Comparison of ENCODE assay signal across 10 mouse cellular contexts in genomic region chr11:61142262-61142661, GRCm38 (mm10). TPM values are rescaled to one million over a fixed set of nuclear protein-coding genes. Genes with fewer than 3 reads are reported as not detected.
DNase-seq lines count a peak whose midpoint lies in the region; ATAC-seq lines count a peak whose summit lies in the region.
"Had no signal": no experiment of that assay in that cellular context is flagged by ENCODE, and none has a peak within 500 bp of the region (broad histone marks: within the 10 kb centered on the region; RNA-seq: fewer than 3 reads in every experiment).

No protein-coding gene starts in this region.

- peaks cover 11% of the 10 kb centered on the region for H3K4me1 ChIP-seq in liver, embryonic 15.5 days (replicated peaks)

- peak; percentile 79 for DNase-seq in CD4-positive, CD25-positive, alpha-beta regulatory T cell, adult 2 months (ENCODE audit: low read depth, low spot score)
- peak; percentile 32 for DNase-seq in R1 (ENCODE audit: low read depth, low spot score)
- peak; percentile 40 to 46 for DNase-seq in spleen, adult 18-20 months
- DNase-seq in adrenal gland, adult 8-10 months: no peak
- no peak for DNase-seq in gastrocnemius, postnatal 4 days (ENCODE audit: low spot score in 2 of 2)
- DNase-seq in gastrocnemius, adult 18-20 months (ENCODE audit: low spot score): no peak
- DNase-seq: kidney, adult 2 months had no signal

- no peak for ATAC-seq in liver, embryonic 15.5 days (ENCODE audit: insufficient read depth)

- peaks cover 11% of the 10 kb centered on the region for H3K27me3 ChIP-seq in liver, embryonic 15.5 days

- H3K36me3 ChIP-seq in liver, embryonic 15.5 days (replicated peaks): no peaks in the 10 kb centered on the region
- H3K36me3 ChIP-seq: limb, embryonic 15.5 days; neural tube, embryonic 15.5 days had no signal

- no peak overlapping the region for H3K27ac ChIP-seq in liver, embryonic 15.5 days (replicated peaks)
- H3K27ac ChIP-seq: limb, embryonic 15.5 days; neural tube, embryonic 15.5 days had no signal

- H3K4me3 ChIP-seq in liver, embryonic 15.5 days (replicated peaks): peak overlapping the region; percentile 31
- H3K4me3 ChIP-seq: limb, embryonic 15.5 days; neural tube, embryonic 15.5 days had no signal

- H3K9me3 ChIP-seq in liver, embryonic 15.5 days (replicated peaks): no peaks in the 10 kb centered on the region
- H3K9me3 ChIP-seq: limb, embryonic 15.5 days; neural tube, embryonic 15.5 days had no signal

- 21% methylated on average over 3 of the region's 3 CpGs for WGBS in liver, embryonic 15.5 days (ENCODE audit: insufficient replicate concordance)

- peak overlapping the region; percentile 41 for H3K4me2 ChIP-seq in liver, embryonic 15.5 days
- H3K4me2 ChIP-seq: limb, embryonic 15.5 days; neural tube, embryonic 15.5 days had no signal

- H3K9ac ChIP-seq in liver, embryonic 15.5 days: no peak overlapping the region
- H3K9ac ChIP-seq: limb, embryonic 15.5 days; neural tube, embryonic 15.5 days had no signal

RNA-seq across cellular contexts. Expression of gene Tnfrsf13b, which starts 15.7 kb away (rescaled TPM):
- polyA plus RNA-seq in liver, embryonic 15.5 days (2015; fragmentation: Nextera tagmentation; extraction: Ambion mirVana): 4.2 and 4.4 TPM in 2 replicates
- total RNA-seq in adrenal gland, adult 8-10 months (2022): 1 to 10 TPM in 2 of 4 experiments, under 1 TPM in 2; 0.17 to 2.2 (median 0.84) TPM
- total RNA-seq in gastrocnemius, postnatal 4 days (2021): 1 to 10 TPM; 1.1 to 1.6 TPM
- total RNA-seq in gastrocnemius, adult 18-20 months (2021): under 1 TPM in 1 of 2 experiments, not detected in 1; 0.43 TPM

RNA-seq across cellular contexts. Expression of gene Usp22, which starts 32.6 kb away (rescaled TPM):
- polyA plus RNA-seq in liver, embryonic 15.5 days (2015; fragmentation: Nextera tagmentation; extraction: Ambion mirVana): 15.9 and 17.0 TPM in 2 replicates
- 10 to 100 TPM; 81.5 to 98.0 (median 85.4) TPM for total RNA-seq in adrenal gland, adult 8-10 months (2022)
- total RNA-seq in gastrocnemius, postnatal 4 days (2021): 10 to 100 TPM; 53.1 to 54.8 TPM
- total RNA-seq in gastrocnemius, adult 18-20 months (2021): 10 to 100 TPM; 12.9 to 15.6 TPM

Comparison
In these comparisons a context has a peak if more than half of its experiments do, and no peak if none do; other contexts are left out.
1. DNase-seq: peak in CD4-positive, CD25-positive, alpha-beta regulatory T cell, adult 2 months (single experiment), R1 (single experiment) and spleen, adult 18-20 months (2 of 2); none in adrenal gland, adult 8-10 months (single experiment), gastrocnemius, postnatal 4 days (0 of 2) and gastrocnemius, adult 18-20 months (single experiment).